Mouse (Mus musculus) liver, adult 2 months (tissue): ENCODE measurements around the gene Prdm5. TPM values are rescaled to one million over a fixed set of nuclear protein-coding genes. Genes with fewer than 3 reads are reported as not detected.

Source experiments
- DNase-seq: peaks from one replicate; pipeline ENCODE4 v3.0.0-alpha.2; 2011; ENCODE audit warnings: low read depth, low spot score; ENCODE audit errors: extremely low read depth
- H3K27ac ChIP-seq: fragments of 200-500 bp; replicated peaks from 2 replicates; pipeline ENCODE4 v1.5.1; 2012; ENCODE audit warnings: low read depth, mild to moderate bottlenecking, control low read depth, inconsistent platforms, low read length; ENCODE audit not compliant: insufficient read depth
- H3K27me3 ChIP-seq: fragments of 200-500 bp; 2 replicates; pipeline ENCODE4 v1.6.1; 2012; ENCODE audit warnings: mild to moderate bottlenecking, moderate library complexity, low read length, inconsistent platforms; ENCODE audit not compliant: control insufficient read depth, insufficient read depth
- H3K36me3 ChIP-seq: fragments of 200-500 bp; 2 replicates; pipeline ENCODE4 v1.6.1; 2012; ENCODE audit warnings: low read length, inconsistent platforms; ENCODE audit not compliant: control insufficient read depth, insufficient read depth
- H3K4me1 ChIP-seq: fragments of 200-500 bp; 2 replicates; pipeline ENCODE4 v1.6.1; 2011; ENCODE audit warnings: low read length; ENCODE audit not compliant: control insufficient read depth, insufficient read depth
- H3K4me3 ChIP-seq: fragments of 200-500 bp; 2 replicates; pipeline ENCODE4 v1.5.1; 2011; ENCODE audit warnings: low read depth, mild to moderate bottlenecking, control low read depth, low read length, moderate library complexity; ENCODE audit not compliant: insufficient read depth
- H3K79me2 ChIP-seq: fragments of 200-500 bp; 2 replicates; pipeline ENCODE4 v1.6.1; 2012; ENCODE audit warnings: inconsistent platforms, mild to moderate bottlenecking, low read length, moderate library complexity; ENCODE audit not compliant: control insufficient read depth, insufficient read depth
- H3K9ac ChIP-seq: fragments of 200-500 bp; 2 replicates; pipeline ENCODE4 v1.6.1; 2012; ENCODE audit warnings: low read depth, mild to moderate bottlenecking, control low read depth, inconsistent platforms, low read length
- CTCF ChIP-seq: fragments of 200-500 bp; IDR thresholded peaks from 2 replicates; pipeline ENCODE4 v1.5.1; 2011; ENCODE audit warnings: low read depth, low read length, control low read depth
- POLR2A ChIP-seq: fragments of 200-500 bp; IDR thresholded peaks from 2 replicates; pipeline ENCODE4 v1.6.1; 2011; ENCODE audit warnings: low read length, control low read depth; ENCODE audit not compliant: insufficient read depth; ENCODE audit errors: extremely low read depth
- WGBS: fragments of 180-500 bp; shearing (Covaris S2); methylation state at CpG from one replicate; pipeline ENCODE4 v1.1.7; 2018; 5-methylcytosine and 5-hydroxymethylcytosine counted together
- polyA plus RNA-seq: library from polyadenylated mRNA; depleted of rRNA; stranded (reverse); fragments of >200 nt; gene quantifications from 2 replicates; pipeline ENCODE4 v1.2.3, GENCODE M21; 2012; rRNA removed
- total RNA-seq: library from RNA; depleted of rRNA; stranded (reverse); fragments of >200 nt; gene quantifications from 2 replicates; pipeline ENCODE4 v1.2.3, GENCODE M21; 2014; rRNA removed

Prdm5 gene
- total RNA-seq (0.18 and 0.47 TPM in 2 replicates), polyA plus RNA-seq (not detected in 2 replicates)

DNA sequence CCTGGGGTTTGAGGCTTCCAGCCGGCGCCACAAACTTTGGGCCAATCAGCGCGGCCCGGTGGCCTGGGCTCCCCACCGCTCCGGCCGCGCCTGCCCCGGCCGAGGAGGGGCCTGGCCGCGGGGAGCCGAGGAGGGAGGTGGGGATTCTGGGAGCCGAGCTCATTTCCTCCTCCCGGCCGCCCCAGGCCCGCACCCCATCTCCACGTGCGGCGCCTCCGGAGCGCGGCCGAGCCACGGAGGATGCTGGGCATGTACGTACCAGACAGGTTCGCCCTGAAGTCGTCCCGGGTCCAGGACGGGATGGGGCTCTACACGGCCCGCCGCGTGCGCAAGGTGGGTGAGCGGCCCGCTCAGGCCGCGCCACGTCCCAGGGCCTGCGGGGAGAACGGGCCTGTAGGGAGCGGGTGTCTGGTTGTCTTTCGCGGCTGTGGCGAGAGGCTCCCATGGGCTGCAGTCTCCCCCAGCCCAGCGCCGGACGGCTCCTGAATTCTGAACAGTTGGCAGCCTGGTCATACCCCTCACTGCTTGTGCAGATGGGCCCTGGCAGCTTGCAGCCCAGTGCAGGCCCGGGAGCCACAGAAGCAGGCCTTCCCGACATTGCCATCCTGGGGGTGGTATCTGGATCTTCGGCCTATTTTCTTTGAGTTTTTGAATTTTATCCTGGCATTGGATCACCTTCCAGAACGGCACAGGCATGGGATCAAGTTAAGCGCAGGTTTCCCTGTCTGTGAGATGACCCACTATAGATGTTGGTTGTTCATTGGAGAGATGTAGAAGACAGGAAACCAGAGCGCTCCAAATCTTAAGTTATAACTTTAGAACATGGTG is at the start of gene Prdm5:
Prdm5 (plus strand) TSS at position 128 of the 828 bp plus-strand sequence.
- Histone ChIP-seq H3K27ac (no peak within 1 kb of the TSS), H3K9ac (peak within 1 kb of the TSS; percentile 57), H3K4me1 (no peaks in the 10 kb centered on the region), H3K27me3 (peaks cover 8% of the 10 kb centered on the region), H3K79me2 (no peaks in the 10 kb centered on the region), H3K36me3 (no peaks in the 10 kb centered on the region), H3K4me3 (peak within 1 kb of the TSS; percentile 71)
- TF ChIP-seq CTCF = no peak
- 9% methylated on average over 56 of the region's 56 CpGs for WGBS
- DNase-seq = no peak

DNA sequence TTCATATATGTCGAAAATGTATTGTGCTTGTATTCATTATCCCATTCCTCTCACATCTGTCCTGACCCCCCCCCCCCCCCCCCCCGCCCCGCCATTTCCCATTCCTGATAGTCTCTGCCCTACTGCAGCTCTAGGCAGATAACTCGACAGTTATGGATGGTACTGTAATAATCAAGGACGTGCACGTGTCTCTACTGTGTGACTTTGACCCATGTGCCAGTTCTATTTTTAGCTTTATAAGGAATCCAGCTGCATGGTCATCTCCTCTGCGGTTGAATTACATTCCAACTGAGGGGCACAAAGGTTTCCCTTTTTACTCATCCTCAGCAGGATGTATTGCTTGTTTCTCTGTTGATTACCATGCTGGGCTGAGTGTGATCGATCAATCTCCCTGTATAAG is 39.3 kb upstream of the Prdm5 start:
- Histone ChIP-seq H3K79me2 (no peaks in the 10 kb centered on the region), H3K27me3 (no peaks in the 10 kb centered on the region), H3K27ac (no peak overlapping the region), H3K4me1 (no peaks in the 10 kb centered on the region), H3K4me3 (no peak overlapping the region), H3K9ac (no peak overlapping the region), H3K36me3 (no peaks in the 10 kb centered on the region)
- TF ChIP-seq POLR2A (no peak), CTCF (no peak)
- no peak for DNase-seq
- 58% methylated on average over 8 of the region's 8 CpGs for WGBS

DNA sequence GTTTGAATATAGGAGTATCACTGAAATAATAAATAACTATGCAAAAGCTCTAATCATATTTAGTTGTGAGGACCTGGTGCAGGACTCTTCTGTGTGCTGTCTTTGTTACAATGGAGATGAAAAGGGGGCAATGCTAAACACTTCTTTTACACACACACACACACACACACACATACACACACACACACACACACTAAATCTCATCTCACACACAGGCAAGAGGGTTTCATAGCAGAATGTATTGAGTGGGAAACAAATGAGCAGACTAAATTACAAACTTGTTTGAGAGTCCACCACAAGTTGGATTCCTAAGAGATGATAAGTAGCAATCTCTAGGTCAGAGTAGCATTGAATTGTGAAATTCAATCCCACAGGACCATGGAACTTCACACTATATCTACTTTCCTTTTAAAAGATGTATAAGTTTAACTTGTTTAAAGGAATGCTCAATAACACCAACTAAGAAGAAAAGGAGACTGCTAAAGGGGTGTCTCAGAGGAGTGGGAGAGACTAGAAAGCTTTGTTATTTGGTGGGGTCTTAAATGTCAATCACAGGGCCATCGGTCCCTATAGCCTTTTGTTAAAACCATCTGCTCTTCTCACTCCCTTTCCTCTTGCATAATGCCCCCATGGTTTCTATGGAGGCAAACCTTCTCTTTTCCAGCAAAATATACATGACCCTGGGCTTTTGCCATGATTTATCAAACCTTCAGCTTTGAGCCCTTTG is 35.5 kb upstream of the Prdm5 start:
- no peak overlapping the region for H3K27ac ChIP-seq

DNA sequence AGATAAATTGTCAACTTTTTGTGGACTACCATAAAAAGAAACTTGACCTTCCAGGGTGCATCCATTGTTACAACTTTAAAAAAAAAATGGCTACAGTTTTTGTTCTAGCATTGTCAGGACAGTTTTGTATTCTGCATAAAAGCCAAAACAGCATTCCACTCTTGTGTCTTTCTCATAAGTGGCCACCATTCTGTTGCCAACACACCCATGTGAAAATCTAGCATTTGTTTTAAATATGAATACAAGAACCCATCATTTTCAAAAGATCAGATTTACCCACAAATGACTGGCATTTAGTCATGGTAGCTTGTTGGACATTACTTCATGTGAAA is 35.0 kb upstream of the Prdm5 start:
- Histone ChIP-seq H3K27ac (no peak overlapping the region), H3K4me1 (no peaks in the 10 kb centered on the region)

More for the DNA sequence above, 35.5 kb upstream of the Prdm5 start:
- Histone ChIP-seq H3K27me3 (no peaks in the 10 kb centered on the region), H3K4me1 (no peaks in the 10 kb centered on the region), H3K36me3 (no peaks in the 10 kb centered on the region), H3K79me2 (no peaks in the 10 kb centered on the region), H3K4me3 (no peak overlapping the region), H3K9ac (no peak overlapping the region)
- WGBS = 85% methylated on average over 1 of the region's 1 CpGs
- TF ChIP-seq POLR2A = no peak
- no peak for TF ChIP-seq CTCF
- DNase-seq = no peak

DNA sequence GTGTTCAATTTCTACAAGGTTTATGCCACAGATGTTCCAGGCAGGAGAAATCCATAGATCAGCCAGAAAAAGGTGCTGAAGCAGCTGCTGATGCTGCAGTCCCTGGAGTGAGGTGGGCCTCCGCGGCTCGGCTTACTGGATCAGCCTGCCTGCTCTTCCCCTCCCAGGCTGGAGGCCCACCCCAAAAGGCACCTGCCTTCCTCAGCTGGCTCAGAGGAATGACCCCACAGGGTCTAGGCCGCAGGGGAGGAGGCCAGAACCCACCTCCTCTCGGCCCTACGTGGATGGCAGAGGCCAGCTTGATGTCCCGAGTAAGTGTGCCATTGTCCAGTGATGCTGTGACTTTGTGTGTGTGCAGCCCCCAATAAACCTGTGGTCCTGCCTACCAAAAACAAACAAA is 20.6 kb upstream of the Prdm5 start:
- no peaks in the 10 kb centered on the region for H3K4me1 ChIP-seq
- H3K4me3 ChIP-seq = no peak overlapping the region
- WGBS = 74% methylated on average over 7 of the region's 7 CpGs
- H3K27me3 ChIP-seq = no peaks in the 10 kb centered on the region
- H3K27ac ChIP-seq = no peak overlapping the region
- TF ChIP-seq CTCF = no peak
- no peak for TF ChIP-seq POLR2A
- no peaks in the 10 kb centered on the region for H3K36me3 ChIP-seq
- no peak overlapping the region for H3K9ac ChIP-seq
- H3K79me2 ChIP-seq = no peaks in the 10 kb centered on the region
- DNase-seq = no peak

More for the DNA sequence above, 35.0 kb upstream of the Prdm5 start:
- H3K27me3 ChIP-seq = no peaks in the 10 kb centered on the region
- no peak overlapping the region for H3K4me3 ChIP-seq
- TF ChIP-seq POLR2A (no peak), CTCF (no peak)
- no peak for DNase-seq
- no peaks in the 10 kb centered on the region for H3K36me3 ChIP-seq
- no peaks in the 10 kb centered on the region for H3K79me2 ChIP-seq
- H3K9ac ChIP-seq = no peak overlapping the region

DNA sequence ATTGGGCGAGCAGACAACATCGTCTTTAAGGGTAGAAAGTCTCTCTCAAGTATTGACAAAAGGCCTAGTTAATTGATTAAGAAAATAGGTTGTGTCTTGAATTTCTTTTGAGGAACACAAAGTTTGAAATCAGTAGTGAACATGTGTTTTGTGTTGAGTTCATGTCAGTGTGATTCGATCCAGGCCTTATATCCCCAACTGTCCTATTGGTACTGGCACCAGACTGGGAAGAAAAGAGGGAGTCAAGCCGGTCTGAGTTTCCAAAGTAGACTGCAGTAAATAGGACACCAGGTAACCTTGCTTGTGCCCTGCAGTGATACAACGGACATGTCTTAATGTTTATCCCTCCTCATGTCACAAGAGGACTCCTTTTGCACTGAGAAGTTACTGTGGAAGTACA is 19.6 kb upstream of the Prdm5 start:
- H3K9ac ChIP-seq = no peak overlapping the region
- 85% methylated on average over 5 of the region's 5 CpGs for WGBS
- H3K36me3 ChIP-seq = no peaks in the 10 kb centered on the region
- no peaks in the 10 kb centered on the region for H3K4me1 ChIP-seq
- no peak for DNase-seq
- H3K79me2 ChIP-seq = no peaks in the 10 kb centered on the region
- no peak overlapping the region for H3K4me3 ChIP-seq
- H3K27ac ChIP-seq = no peak overlapping the region
- no peaks in the 10 kb centered on the region for H3K27me3 ChIP-seq
- no peak for TF ChIP-seq CTCF
- no peak for TF ChIP-seq POLR2A
